Mouse (Mus musculus) T-helper 1 cell (primary cell): ENCODE data around the gene Gm17268.

Experiments
- in situ Hi-C: fragments of 300-600 bp; cut with MboI, MseI; formaldehyde crosslinking; loops from one replicate; pipeline ENCODE4 v1.15.1; 2025; ENCODE audit warnings: high pct_unique_total_duplicates

Gm17268 gene

DNA sequence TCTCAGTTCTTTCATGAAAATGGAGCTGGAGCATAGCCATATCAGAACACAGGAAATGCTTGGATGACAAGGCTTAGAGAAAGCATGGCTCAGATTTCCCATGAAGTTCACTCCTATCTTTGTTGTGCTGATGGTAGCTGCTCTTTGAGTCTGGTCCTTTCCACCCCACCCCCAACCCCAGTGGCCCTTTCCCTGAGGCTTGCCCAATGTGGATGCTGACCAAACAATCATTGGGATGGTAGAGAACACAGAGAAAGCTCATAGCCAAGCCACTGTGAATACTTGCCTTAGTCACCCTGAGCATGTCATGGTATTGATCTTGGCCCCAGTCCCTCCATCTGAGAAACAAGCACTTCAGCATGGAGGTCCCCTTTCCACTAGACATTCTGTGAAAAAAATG, 6.2 kb downstream of the Gm17268 start:
- in situ Hi-C loops, result no loop called here

DNA sequence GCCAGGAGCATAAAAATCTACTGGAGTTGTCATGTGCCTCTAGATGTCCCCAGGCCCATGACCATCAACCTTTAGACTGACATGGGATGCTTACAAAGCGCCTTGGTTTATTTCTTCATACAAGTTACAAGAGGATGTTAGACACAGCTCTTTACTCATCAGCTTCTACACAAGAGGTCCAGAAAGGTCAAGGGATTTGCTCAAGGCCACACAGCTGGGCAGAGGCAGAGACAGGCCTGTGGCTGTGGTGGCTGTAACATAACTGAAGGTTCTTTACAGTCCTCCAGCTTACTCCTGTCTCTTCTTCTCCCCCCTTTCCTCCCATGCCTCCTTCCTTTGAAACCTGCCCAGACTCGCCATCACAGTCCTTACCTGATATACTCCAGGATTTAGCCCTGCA, 8.2 kb downstream of the Gm17268 start:
- in situ Hi-C loops, result no loop called here

DNA sequence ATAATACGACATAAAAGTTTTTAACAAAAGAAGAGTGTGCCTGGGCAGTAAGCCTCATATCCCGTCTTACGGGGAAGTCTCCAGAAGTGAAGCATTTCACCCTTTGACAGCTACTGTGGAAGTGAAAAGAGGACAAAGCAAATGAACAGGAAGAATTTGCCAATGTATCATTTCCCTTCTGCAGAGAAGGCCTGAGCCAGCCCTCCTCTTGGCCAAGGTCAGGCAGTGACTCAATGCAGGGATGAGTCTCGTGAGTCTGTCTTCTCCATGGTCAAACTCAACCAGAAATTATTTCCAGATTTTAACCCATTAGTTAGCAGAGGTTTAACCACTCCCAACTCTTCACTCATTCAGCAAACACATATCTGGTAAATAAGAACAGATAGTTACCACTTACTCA, 14.6 kb downstream of the Gm17268 start:
- in situ Hi-C loops, result no loop called here

DNA sequence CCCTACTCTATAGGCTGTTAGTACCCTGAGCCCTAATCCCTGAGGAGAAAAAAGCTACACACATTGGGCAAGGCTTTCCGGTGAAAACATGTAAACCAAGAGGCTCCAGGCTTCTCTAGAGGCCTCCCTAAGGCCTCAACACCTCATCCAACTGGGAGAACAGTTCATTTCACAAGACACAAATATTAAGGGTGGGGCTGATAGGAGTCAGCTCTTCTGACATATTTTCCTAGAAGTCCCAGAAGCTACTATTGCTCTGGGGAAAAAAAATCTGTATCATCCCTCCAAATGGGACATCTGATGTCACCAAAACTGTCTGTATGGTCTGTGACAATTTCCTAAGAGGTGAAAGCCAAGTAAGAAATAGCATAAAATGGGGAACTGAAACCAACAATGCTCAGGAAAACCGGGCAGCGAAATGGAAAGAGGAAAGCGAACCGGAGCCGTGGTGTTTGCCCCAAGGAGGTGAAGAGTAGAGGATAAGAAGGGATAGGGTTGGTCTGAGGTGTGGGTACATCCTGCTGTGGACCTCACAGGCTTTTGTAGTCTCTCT, 15.8 kb downstream of the Gm17268 start:
- in situ Hi-C loops, result no loop called here

DNA sequence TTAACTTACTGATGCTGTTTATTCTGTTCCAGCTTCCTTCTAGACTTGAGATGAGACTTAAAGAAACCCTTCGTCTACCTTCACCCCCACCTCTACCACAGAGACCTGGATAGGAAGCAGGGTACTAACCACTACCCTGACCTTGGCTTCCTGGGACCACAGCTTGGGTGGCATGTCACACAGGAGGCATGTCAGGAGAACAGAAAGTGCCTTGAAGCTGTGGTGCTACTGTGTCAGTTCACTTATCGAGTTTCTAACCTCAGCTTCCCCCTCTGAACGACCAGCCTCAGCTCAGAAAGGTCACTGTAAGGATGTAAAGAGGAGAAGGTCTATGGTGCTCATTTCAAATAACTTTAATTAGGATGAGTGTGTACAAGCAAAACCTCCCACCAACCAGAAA, 17.0 kb downstream of the Gm17268 start:
- in situ Hi-C loops, result no loop called here

DNA sequence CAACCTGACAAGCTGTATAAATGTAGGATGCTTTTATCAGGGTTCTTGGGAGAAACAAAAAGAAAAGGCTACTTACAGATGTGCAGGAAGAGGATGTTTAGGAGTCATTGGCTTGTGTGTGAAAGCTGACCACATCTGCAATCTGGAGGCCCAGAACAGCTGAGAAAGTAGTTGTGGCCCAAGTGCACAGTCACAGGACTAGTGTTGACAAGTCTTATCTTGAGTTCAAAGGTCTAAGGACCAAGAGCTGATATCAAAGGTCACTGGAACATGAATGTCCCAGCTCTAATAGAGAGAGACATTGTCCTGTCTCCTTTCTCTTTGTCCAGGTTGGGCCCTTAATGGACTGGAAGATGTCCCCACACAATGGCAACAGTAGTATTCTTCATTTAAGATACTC, 18.6 kb downstream of the Gm17268 start:
- in situ Hi-C loops, result no loop called here

DNA sequence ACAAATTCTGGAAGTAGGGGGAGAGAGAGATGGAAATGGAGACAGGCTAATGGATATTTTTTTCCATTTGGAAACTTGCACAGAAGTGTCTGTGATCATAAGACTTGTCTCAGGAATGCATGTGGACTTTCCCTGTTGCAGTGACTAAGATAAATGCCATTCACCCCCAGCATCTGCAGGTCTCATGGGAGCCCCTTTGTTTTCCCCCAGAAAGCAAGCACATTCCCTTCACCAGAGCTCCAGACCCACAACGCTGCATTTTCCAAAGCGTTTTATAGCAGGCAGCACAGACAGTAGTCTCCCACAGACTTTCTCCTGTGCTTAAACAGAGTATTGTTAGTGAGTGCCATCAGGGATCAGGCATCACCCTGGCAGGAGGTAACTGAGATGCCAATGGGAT, 19.0 kb downstream of the Gm17268 start:
- in situ Hi-C loops, result no loop called here

DNA sequence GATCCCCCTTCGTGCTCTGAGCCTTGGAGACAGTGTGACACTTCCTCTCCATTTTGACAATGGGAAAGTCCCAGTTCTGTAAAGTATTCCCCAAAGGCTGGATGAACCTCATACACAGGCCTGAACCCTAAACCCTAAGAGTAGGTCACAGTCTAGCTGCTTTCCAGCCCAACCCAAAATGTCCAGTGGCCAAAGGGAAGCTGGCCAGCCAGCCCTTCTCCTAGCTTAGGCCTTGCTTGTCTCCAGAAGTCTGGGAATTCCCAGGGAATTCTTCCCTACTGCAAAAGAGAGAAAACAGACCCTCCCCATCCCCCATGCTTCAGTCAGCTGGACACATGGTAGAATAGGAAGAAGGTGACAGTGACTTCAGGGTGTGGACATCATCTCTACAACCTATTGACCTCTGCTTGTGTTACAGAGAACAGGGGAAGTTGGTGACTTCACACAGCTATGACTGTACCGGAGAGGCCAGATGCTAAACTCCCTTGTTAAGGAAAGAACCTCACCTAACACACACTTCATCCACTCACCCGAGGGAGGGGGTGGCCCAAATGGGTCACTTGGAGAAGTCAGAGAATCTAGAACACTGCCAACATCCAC, 22.1 kb downstream of the Gm17268 start:
- in situ Hi-C loops, result no loop called here

DNA sequence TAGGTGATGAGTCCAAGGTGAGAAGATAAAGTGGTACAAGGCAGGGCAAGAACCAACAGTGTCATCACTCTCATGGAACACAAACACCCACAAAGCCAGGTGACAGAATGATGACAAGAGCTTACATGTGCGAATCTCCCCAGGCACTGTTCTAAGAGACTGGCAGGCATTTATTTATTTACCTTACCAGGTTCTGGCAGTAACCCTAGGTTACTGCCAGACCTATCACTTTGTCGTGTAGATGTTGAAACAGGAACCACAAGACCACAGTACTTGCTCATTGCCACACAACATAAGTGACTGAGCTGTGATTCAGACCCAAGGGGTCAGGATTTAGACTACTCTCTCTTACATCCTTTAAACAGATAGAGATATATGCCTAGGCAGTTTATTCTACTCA, 23.3 kb downstream of the Gm17268 start:
- in situ Hi-C loops, result no loop called here

DNA sequence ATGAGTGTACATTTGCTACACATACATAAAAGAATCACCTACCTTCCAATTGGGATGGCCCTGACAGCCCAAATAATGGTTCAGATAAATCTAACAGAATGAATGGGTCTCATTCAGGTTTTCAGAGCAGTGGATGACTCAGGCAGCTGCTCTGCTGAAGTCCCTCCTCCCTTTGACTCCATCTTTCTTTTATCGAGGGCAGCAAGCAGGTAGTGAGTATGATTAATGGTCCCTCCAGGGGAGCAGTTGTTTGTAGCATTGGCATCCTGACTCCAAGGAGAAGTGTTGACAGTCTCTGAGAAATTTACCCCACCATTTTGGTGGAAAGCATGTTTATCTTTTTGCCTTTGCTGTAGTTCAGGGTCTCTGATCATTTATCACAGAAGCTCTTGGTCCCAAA, 24.6 kb downstream of the Gm17268 start:
- in situ Hi-C loops, result no loop called here

DNA sequence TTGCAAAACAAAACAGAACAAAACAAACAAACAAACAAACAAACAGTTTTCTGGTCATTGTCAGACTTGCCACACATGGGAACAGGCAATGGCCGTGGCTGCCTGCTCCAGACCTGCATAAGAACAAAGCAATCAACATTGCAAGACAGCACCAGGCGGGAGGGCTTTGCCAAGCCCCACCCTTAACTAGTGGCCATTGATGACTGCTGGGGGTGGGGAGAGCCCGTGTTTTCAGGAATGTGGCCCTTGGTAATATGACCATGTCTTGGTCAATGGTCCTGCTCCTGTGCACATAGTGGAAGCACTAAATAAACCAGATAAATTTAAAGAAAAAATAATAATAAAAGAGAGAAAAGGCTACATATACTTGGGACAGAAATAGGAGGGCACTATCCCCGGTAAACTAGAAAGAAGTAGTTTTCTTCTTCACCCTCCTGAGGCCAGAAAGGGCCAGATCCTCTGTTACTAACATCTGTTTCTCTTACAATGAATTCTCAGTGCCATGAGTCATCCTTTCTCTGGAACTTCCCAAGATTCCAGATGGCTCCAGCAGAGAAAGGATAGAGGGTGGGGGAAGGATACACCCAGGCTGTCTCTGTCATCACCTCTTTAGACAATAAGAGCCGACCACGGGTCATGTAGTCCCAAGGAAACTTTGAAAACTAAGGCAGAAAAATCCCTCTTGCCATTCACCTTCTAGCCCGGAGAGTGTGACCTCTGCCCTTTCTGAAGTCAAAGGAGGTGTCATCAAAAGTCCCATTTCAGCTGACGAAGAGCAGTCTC, 26.8 kb downstream of the Gm17268 start:
- in situ Hi-C loops, result no loop called here

DNA sequence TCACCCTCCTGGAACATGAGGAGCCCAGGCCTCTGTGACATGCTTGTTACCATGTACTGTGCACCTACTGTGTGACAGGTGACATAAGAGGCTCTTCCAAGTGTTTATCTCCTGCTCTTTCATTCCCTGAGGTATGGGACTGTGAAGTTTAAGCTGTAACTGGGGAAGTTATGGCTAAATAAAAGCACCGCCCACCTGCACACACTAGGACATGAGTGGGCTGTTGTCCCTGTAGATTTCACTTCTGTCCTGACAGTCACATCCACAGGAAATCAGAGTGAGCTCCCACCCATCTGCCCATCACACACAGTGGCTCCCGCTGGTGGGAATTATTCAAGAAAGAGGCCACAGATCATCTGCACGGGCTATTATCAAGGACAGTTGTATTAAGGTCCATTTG, 28.2 kb downstream of the Gm17268 start:
- in situ Hi-C loops, result no loop called here

DNA sequence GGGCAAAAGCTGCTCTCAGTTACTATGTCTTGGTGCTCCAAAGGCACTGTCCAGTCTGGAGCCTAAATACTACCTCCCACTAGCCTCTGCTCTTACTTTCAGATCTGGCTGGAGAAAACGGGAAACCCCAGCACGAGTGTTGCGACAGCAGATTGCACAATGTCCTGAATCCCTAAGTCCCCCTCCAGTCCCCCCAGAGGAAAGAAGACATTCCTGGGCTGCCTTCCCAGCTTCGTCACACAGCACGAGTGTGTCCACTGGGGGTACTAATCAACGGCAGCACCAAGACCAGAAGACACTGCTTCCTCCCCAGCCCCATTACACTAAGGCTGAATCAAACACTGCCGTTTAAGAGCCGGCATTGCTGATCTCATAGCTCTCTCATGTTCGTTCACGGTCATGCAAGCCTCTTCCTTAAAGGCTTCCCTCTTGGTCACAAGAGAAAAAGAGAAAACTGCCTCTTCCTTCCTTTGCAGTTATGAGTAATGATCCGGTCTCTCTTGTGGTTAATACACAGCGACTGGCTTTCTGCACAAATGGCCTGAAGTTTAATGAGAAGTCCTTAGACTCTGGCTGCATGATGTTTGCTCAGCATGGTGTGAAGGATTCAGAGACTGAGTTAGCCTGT, 31.5 kb downstream of the Gm17268 start:
- in situ Hi-C loops, result no loop called here

DNA sequence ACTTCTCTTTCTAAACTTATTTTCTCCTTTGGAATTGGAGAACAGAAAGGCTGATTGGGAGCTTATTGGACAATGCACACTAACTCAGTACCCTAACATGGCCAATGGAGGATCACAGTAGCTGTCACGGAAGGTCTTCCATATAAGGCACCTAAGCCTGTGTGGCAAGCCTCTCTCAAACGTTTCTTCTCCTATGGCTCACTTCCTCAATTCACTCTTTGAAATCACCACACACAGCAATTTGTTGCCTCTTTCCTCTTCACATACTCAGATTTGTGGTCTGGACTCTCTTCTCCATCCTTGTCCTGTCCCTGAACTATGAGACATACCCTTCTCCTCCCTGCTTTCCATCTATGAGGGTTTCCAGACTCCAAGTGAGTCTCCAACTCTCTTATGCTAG, 33.6 kb downstream of the Gm17268 start:
- in situ Hi-C loops, result no loop called here

DNA sequence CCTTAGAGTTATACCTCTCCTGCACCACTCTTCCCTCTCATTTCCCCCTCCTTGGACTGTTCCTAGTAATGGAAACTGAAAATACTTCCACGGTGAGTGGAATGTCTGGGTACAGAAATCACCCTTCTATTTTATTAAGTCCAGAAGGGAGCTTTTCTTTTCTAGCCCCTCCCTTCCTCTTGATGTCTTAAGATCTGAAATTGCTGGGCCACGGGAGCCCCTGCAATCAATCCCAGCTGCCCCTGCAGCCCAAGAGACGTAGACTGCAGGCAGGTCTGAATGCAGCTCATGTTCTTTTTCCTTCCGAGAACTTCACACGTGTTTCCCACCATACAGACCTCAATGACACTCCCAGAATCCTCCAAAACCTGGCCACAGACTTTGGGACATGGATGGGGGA, 37.8 kb downstream of the Gm17268 start:
- in situ Hi-C loops, result no loop called here

DNA sequence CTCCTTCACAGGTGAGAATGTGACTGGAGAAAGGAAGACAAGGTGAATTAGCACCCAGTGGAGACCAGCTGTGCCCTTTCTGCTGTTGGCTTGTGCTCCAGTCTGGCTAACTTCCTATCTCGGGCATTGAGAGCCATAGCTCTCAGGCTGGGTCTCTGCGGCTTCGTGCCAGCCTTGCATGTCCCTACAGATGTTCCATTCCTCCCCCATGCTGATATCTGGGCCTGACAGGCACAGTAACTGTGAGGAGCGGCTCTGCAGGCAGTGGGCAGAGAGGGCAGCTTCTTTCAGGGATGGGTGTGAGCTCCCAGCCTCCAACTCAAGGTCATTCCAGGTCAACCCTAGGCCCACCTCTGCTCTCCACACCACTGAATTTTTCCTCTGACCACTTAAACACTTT, 38.9 kb downstream of the Gm17268 start:
- in situ Hi-C loops, result loop anchor here (25.0 kb wide), 1 partner anchor 888 kb away; the partner anchor contains the start of genes Fndc8 and Rad51d

DNA sequence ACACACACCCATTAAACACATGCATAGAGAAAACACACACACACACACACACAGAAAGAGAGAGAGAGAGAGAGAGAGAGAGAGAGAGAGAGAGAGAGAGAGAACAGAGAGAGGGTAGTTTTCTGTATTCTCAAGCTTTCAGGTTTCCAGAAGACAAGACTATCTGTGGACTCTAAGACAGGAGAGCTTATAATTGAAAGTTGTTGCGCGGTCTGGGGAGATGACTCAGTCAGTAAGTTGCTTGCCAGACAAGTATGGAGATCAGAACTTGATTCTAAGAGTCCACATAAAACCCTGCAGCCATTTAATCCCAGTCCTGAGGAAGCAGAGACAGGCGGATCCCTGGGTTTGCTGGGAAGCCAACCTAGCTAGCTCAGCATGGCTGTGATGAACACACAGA, 39.7 kb downstream of the Gm17268 start:
- in situ Hi-C loops, result loop anchor here (25.0 kb wide), 1 partner anchor 889 kb away; the partner anchor contains the start of genes Fndc8 and Rad51d

DNA sequence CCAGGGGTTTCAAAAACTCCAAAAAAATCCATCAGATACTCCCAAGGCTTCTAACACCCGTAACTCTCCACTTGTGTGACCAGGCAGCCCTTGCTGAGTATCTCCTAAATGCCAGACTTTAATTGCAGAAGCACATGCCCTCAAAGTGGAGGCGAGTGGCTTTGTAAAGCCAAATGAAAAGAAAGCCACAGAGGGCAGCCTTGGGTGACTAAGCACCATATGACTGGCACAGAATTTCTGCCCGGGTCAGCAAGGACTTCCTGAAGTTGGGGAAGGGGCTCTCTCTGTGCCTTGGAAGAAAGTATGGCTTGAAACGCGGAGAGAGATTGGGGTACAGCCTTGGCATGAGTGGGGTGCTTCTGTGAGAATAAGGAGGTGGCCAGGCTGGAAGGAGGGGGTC, 41.3 kb downstream of the Gm17268 start:
- in situ Hi-C loops, result loop anchor here (25.0 kb wide), 1 partner anchor 890 kb away; the partner anchor contains the start of genes Fndc8 and Rad51d

DNA sequence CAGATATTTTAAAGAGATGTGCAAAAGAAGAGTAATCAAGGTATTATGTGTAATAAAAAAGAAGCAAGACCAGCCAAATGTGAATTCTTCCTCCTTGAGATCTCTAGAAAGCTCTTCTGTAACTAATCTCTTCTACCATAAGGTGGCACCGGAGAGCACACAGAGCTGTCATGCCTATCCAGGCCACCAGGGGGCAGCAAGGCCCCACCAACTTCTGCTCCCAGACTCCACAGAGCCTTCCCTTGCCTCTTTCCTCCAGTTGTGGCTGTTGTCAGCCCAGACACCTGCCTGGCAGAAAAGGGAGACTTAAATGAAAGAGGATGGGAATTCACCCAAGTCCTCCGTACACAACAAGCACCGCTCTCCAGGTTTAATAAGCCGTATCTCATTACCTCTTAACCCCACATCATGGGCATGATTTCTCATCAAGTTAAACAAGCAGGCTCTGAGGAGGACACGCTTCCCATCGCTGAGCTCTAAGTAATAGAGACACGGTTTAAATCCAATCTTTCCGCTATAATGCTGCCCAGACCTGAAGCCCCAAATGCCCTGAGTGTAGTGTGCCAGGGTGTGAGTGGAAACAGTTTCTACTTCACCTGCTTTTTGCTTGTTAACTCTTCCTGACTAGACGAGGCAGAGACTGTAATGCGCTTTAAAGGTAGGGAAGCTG, 42.1 kb downstream of the Gm17268 start:
- in situ Hi-C loops, result loop anchor here (25.0 kb wide), 1 partner anchor 891 kb away; the partner anchor contains the start of genes Fndc8 and Rad51d

DNA sequence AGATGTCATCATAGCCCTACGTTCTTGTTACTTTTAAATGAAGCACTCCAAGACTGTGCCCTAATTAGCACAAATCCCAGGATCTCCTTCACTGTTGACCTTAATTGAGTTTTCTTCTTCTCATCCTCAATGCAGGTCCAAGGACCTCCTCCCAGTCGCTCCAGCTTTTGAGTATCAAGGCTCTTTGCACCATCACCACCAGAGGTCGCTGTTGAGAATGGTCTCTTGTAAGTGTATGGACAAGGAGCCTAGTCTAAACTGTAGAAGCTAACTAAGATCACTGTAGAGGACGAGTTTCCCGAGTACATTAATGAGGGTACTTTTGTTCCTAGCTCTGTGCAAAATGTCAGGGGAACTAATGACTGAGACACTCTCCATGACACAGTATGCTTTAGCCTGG, 55.2 kb downstream of the Gm17268 start:
- in situ Hi-C loops, result loop anchor here (5.0 to 25.0 kb wide), 2 partner anchors 199 to 904 kb away; partner anchors contain the start of genes Fndc8 and Rad51d

DNA sequence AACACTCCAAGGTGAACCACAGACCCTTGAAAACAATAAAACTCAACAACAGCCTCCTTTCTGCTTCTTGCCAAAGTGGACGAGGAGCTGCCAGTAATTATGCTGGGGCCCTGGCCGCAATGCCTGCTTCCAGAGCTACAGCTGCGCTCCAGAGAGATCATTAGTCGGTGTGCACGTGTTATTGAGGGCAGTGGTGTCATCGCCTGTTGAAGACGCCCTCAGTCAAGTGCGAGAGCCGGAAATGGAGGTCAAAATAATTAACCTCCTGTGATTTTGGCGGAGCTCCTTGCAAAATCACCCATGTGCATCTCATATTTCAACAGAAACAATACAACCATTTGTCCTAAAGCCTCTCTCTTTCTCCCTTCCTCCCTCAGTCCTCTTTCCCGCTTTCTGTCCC, 56.2 kb downstream of the Gm17268 start:
- in situ Hi-C loops, result loop anchor here (5.0 to 25.0 kb wide), 2 partner anchors 200 to 905 kb away; partner anchors contain the start of genes Fndc8 and Rad51d
